Mouse (Mus musculus) megakaryocyte-erythroid progenitor cell, adult 5-6 weeks (primary cell): ENCODE results near the gene Tfam. TPM values are rescaled to one million over a fixed set of nuclear protein-coding genes. Genes with fewer than 3 reads are reported as not detected.

Experiments used
- ATAC-seq: replicated peaks from 2 replicates; pipeline ENCODE4 v1.8.0; 2016; ENCODE audit warnings: mild to moderate bottlenecking, inconsistent platforms; ENCODE audit not compliant: severe bottlenecking, poor library complexity, low FRiP score, low TSS enrichment
- total RNA-seq, 2 experiments: library from RNA; stranded (forward) in 1 of 2; stranded (reverse) in 1 of 2; fragments of 200-1000, 215-1000 nt in 1 of 2; fragments of >200 nt in 1 of 2; fragmentation: Nextera tagmentation in 1 of 2; gene quantifications; 2 replicates each; pipeline ENCODE4 v1.2.3; 2014 to 2017

The Tfam gene
- total RNA-seq, 2 experiments from 2014 or later, result 81.4 to 177 TPM

DNA sequence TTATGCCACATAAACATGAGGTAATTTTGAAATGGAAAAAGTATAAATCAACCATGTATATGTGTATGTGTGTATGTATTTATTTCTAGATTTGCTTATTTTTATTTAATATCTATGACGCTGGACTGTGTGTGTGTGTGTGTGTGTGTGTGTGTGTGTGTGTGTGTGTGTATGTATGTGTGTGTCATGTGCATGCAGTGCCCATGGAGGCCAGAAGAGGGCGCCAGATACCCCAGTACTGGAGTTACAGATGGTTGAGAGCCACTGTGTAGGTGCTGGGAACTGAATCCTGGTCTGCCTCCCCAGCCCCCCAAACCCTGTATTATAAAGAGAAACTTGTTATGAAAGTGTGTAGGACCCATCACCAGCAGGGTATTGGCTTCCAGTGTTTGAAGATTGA is 58.0 kb downstream of the Tfam start:
- ATAC-seq, result no peak

DNA sequence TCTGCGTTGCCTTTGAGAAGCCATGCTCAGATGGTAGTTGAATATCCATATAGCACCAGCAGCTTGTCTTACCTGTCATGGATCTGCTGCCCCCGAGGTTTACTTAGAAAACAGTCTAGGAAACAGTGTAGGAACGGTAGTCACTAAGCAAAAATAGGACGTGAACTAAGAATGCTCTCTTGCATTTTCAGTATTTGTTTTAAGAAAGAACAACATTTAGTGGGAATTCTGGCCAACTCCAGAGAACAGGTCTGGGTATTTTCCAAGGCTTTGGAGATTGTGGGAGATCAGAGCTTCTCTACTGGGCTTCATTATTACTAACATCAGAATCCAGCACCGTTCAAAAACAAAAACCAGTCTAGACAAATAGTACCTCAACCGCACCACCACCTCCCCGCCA is 60.9 kb downstream of the Tfam start:
- no peak for ATAC-seq

DNA sequence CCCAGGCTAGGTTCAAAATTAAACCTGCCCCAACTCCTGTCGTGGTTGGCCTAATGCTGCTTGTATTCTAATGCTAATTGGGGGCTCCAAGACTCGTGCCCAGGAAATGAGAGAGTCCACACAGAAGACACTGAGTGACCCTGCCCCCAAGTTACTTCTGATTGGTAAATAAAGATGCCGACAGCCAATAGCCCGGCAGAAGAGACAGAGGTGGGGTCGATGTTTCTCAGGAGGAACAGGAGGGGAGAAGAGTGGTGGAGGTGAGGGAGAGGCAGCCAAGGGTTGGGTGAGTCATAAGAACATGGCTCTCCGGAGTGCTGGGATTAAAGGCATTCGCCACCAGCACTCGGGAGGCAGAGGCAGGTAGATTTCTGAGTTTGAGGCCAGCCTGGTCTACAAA is 61.7 kb downstream of the Tfam start:
- ATAC-seq, result no peak

Other genes starting within 250 kb of the Tfam start
- gene Bicc1, start 78.6 kb downstream of the Tfam start, total RNA-seq (2014; fragmentation: Nextera tagmentation), result not detected in 2 replicates
- not detected in 2 replicates for gene Bicc1, start 78.6 kb downstream of the Tfam start, total RNA-seq (2017)
- 21.4 and 24.8 TPM in 2 replicates for gene Ube2d1, start 47.0 kb upstream of the Tfam start, total RNA-seq (2014; fragmentation: Nextera tagmentation)
- 7.8 and 12.4 TPM in 2 replicates for gene Ube2d1, start 47.0 kb upstream of the Tfam start, total RNA-seq (2017)
- 65.6 and 69.4 TPM in 2 replicates for gene Cisd1, start 106.7 kb upstream of the Tfam start, total RNA-seq (2014; fragmentation: Nextera tagmentation)
- gene Cisd1, start 106.7 kb upstream of the Tfam start, total RNA-seq (2017), result 19.8 and 20.6 TPM in 2 replicates
- 26.2 and 37.2 TPM in 2 replicates for gene Ipmk, start 109.5 kb upstream of the Tfam start, total RNA-seq (2014; fragmentation: Nextera tagmentation)
- gene Ipmk, start 109.5 kb upstream of the Tfam start, total RNA-seq (2017), result 42.3 and 49.0 TPM in 2 replicates